Mouse (Mus musculus): ENCODE results near the gene Hamp. TPM values are rescaled to one million over a fixed set of nuclear protein-coding genes. Genes with fewer than 3 reads are reported as not detected.

The Hamp gene
- polyA plus RNA-seq, 1 experiment from 2014 or later, result not detected

Other genes with a start within 250 kb of the Hamp start
- gene 2200002J24Rik, start 245.1 kb downstream of the Hamp start, polyA plus RNA-seq (2015; fragmentation: Nextera tagmentation; extraction: Ambion mirVana), result not detected in 2 replicates
- 1.1 and 1.9 TPM in 2 replicates for gene Atp4a, start 231.8 kb downstream of the Hamp start, polyA plus RNA-seq (2015; fragmentation: Nextera tagmentation; extraction: Ambion mirVana)
- gene Tmem147, start 214.5 kb downstream of the Hamp start, polyA plus RNA-seq (2015; fragmentation: Nextera tagmentation; extraction: Ambion mirVana), result 197 and 199 TPM in 2 replicates
- gene Gapdhs, start 200.4 kb downstream of the Hamp start, polyA plus RNA-seq (2015; fragmentation: Nextera tagmentation; extraction: Ambion mirVana), result 1.1 TPM in 2 replicates
- 1.6 and 2.0 TPM in 2 replicates for gene Sbsn, start 192.6 kb downstream of the Hamp start, polyA plus RNA-seq (2015; fragmentation: Nextera tagmentation; extraction: Ambion mirVana)
- 0.26 and 0.74 TPM in 2 replicates for gene Dmkn, start 180.3 kb downstream of the Hamp start, polyA plus RNA-seq (2015; fragmentation: Nextera tagmentation; extraction: Ambion mirVana)
- gene Krtdap, start 156.1 kb downstream of the Hamp start, polyA plus RNA-seq (2015; fragmentation: Nextera tagmentation; extraction: Ambion mirVana), result 1.3 TPM in 1 of 2 replicates, not detected in the other
- gene Ffar2, start 120.3 kb downstream of the Hamp start, polyA plus RNA-seq (2015; fragmentation: Nextera tagmentation; extraction: Ambion mirVana), result 0.17 and 0.24 TPM in 2 replicates
- not detected in 2 replicates for gene Ffar3, start 87.9 kb downstream of the Hamp start, polyA plus RNA-seq (2015; fragmentation: Nextera tagmentation; extraction: Ambion mirVana)
- gene Ffar1, start 82.5 kb downstream of the Hamp start, polyA plus RNA-seq (2015; fragmentation: Nextera tagmentation; extraction: Ambion mirVana), result not detected in 2 replicates
- not detected in 2 replicates for gene Cd22, start 63.7 kb downstream of the Hamp start, polyA plus RNA-seq (2015; fragmentation: Nextera tagmentation; extraction: Ambion mirVana)
- gene Mag, start 29.2 kb downstream of the Hamp start, polyA plus RNA-seq (2015; fragmentation: Nextera tagmentation; extraction: Ambion mirVana), result 0.77 and 1.0 TPM in 2 replicates
- not detected in 2 replicates for gene Hamp2, start 19.4 kb downstream of the Hamp start, polyA plus RNA-seq (2015; fragmentation: Nextera tagmentation; extraction: Ambion mirVana)
- gene Usf2, start 12.8 kb upstream of the Hamp start, polyA plus RNA-seq (2015; fragmentation: Nextera tagmentation; extraction: Ambion mirVana), result 24.8 and 28.9 TPM in 2 replicates
- gene Lsr, start 29.4 kb upstream of the Hamp start, polyA plus RNA-seq (2015; fragmentation: Nextera tagmentation; extraction: Ambion mirVana), result 16.0 and 20.0 TPM in 2 replicates
- 0.34 and 0.62 TPM in 2 replicates for gene Fam187b, start 29.8 kb upstream of the Hamp start, polyA plus RNA-seq (2015; fragmentation: Nextera tagmentation; extraction: Ambion mirVana)
- 13.4 and 14.7 TPM in 2 replicates for gene Fxyd5, start 98.4 kb upstream of the Hamp start, polyA plus RNA-seq (2015; fragmentation: Nextera tagmentation; extraction: Ambion mirVana)
- gene Fxyd7, start 107.4 kb upstream of the Hamp start, polyA plus RNA-seq (2015; fragmentation: Nextera tagmentation; extraction: Ambion mirVana), result 49.2 and 60.4 TPM in 2 replicates
- gene Fxyd1, start 113.2 kb upstream of the Hamp start, polyA plus RNA-seq (2015; fragmentation: Nextera tagmentation; extraction: Ambion mirVana), result 8.2 and 14.7 TPM in 2 replicates
- gene Lgi4, start 115.3 kb upstream of the Hamp start, polyA plus RNA-seq (2015; fragmentation: Nextera tagmentation; extraction: Ambion mirVana), result 0.20 and 0.26 TPM in 2 replicates
- gene Fxyd3, start 132.7 kb upstream of the Hamp start, polyA plus RNA-seq (2015; fragmentation: Nextera tagmentation; extraction: Ambion mirVana), result not detected in 2 replicates
- 0.36 TPM in 1 of 2 replicates, not detected in the other for gene Hpn, start 171.3 kb upstream of the Hamp start, polyA plus RNA-seq (2015; fragmentation: Nextera tagmentation; extraction: Ambion mirVana)
- 4.3 and 4.4 TPM in 2 replicates for gene Scn1b, start 183.0 kb upstream of the Hamp start, polyA plus RNA-seq (2015; fragmentation: Nextera tagmentation; extraction: Ambion mirVana)
- 246 TPM in 2 replicates for gene Gramd1a, start 211.9 kb upstream of the Hamp start, polyA plus RNA-seq (2015; fragmentation: Nextera tagmentation; extraction: Ambion mirVana)